Mouse (Mus musculus): ENCODE measurements around the gene Tsga10ip. TPM values are rescaled to one million over a fixed set of nuclear protein-coding genes. Genes with fewer than 3 reads are reported as not detected.

Tsga10ip gene
- polyA plus RNA-seq, 1 experiment from 2014 or later, result 0.44 TPM

DNA sequence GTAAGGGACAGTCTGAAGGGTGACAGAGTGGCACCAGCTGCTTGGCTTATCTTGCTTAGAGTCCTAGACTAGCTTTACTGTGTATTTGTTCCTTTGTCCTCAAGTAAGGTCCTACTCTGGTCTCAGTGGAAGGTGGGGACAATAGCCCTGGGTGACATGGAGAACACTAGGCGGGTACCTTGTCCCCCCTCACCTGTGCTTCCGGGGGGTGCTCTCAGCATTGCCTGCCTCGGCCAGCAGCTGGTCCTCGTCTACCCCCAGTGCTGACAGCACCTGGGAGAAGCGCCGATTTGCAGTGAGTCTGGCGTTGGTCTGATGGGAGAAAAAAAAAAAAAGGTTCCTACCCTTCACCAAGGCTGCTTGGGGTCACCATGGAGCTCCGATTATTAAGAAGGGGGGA, 11.9 kb downstream of the Tsga10ip start:
- 53% methylated on average over 8 of the region's 8 CpGs for WGBS
- Histone ChIP-seq H3K4me2 (replicated peaks; ENCODE audit: low read depth) (peak overlapping the region; percentile 73), H3K9ac (ENCODE audit: low read length) (no peak overlapping the region; the same call in 1 of the 2 replicates), H3K4me1 (replicated peaks; ENCODE audit: control insufficient read depth, insufficient read depth) (peaks cover 9% of the 10 kb centered on the region; the same call in 1 of the 2 replicates), H3K27ac (replicated peaks) (peak overlapping the region; percentile 90), H3K27me3 (ENCODE audit: control insufficient read depth, insufficient read depth, low read length) (no peaks in the 10 kb centered on the region), H3K9me3 (ENCODE audit: control insufficient read depth, low read length) (no peaks in the 10 kb centered on the region), H3K4me3 (ENCODE audit: low read depth, low read length) (peak overlapping the region; percentile 91), H3K36me3 (ENCODE audit: control insufficient read depth, insufficient read depth, low read length) (no peaks in the 10 kb centered on the region)
- TF ChIP-seq EP300 (optimal IDR thresholded peaks at IDR 0.05) (no peak), CTCF (IDR thresholded peaks at IDR 0.05; ENCODE audit: low read depth) (no peak)
- ATAC-seq (ENCODE audit: low FRiP score, low TSS enrichment), result no peak; the same call in 1 of the 2 replicates
- DNase-seq (ENCODE audit: low spot score), result no peak

DNA sequence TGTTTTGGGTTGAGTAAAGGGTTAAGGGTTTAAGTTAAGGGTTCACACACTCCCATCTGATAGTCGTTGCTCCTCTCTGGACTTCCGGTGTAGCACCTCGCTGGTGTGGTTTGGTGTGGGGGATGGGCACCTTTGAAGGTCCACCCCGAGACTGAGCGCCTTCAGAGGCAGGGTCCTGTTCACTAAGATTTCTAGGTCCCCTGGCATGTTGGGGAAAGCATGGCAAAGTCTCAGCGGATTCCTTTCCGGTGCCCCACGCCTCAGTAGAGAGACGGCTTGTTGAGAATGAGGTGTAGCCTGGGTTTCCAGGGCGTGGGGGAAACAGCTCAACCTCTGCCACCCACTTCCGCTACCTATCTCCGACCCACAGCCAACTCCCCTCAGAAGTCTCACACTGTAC, 12.7 kb downstream of the Tsga10ip start:
- Histone ChIP-seq H3K27me3 (ENCODE audit: control insufficient read depth, insufficient read depth, low read length) (no peaks in the 10 kb centered on the region), H3K36me3 (ENCODE audit: control insufficient read depth, insufficient read depth, low read length) (no peaks in the 10 kb centered on the region), H3K4me2 (replicated peaks; ENCODE audit: low read depth) (peak overlapping the region; percentile 73), H3K9ac (ENCODE audit: low read length) (peak overlapping the region; percentile 59), H3K4me3 (ENCODE audit: low read depth, low read length) (peak overlapping the region; percentile 91), H3K27ac (replicated peaks) (peak overlapping the region; percentile 90), H3K9me3 (ENCODE audit: control insufficient read depth, low read length) (no peaks in the 10 kb centered on the region), H3K4me1 (replicated peaks; ENCODE audit: control insufficient read depth, insufficient read depth) (peaks cover 9% of the 10 kb centered on the region; the same call in 1 of the 2 replicates)
- 15% methylated on average over 12 of the region's 12 CpGs for WGBS
- ATAC-seq (ENCODE audit: low FRiP score, low TSS enrichment) (peak; percentile 46; the same call in 1 of the 2 replicates), DNase-seq (ENCODE audit: low spot score) (peak; percentile 58)
- TF ChIP-seq CTCF (IDR thresholded peaks at IDR 0.05; ENCODE audit: low read depth) (no peak; the same call in 1 of the 2 replicates), EP300 (optimal IDR thresholded peaks at IDR 0.05) (no peak)

DNA sequence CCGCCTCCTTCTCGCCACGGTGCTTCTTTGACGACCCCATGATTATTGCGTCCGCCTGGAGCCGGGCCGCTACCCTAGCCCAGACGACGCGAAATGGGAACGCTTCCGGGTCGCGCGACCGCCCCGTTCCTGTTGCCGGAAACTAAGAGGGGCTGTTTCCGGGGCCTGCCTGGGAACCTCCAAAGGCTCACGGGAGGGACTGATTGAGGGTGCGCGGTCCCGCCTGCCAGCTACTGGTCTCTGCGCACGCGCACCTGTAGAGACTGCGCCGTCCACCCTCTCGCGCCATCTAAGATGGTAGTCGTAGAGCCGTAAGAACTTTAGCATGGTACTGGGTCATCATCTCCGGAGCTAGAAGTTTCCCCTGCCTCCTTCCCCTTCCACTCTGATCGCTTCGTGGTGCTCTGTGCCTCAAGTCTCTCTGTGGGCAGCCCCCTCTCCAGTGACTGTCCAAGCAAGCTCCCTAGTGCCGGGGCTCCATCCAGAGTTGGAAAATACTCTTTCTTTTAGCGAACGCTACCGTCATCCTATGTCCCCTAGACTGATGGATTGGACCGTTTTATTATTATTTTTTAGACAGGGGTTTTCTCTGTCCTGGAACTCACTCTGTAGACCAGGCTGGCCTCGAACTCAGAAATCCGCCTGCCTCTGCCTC, 13.6 kb downstream of the Tsga10ip start, which contains the start of gene Sart1:
Gene Sart1 (minus strand): TSS at position 116 of the 655 bp plus-strand sequence.
- TF ChIP-seq EP300 (optimal IDR thresholded peaks at IDR 0.05), result no peak
- no peak for TF ChIP-seq CTCF (IDR thresholded peaks at IDR 0.05; ENCODE audit: low read depth)
- Histone ChIP-seq H3K27ac (replicated peaks) (peak within 1 kb of the TSS; percentile 90), H3K27me3 (ENCODE audit: control insufficient read depth, insufficient read depth, low read length) (no peaks in the 10 kb centered on the region), H3K36me3 (ENCODE audit: control insufficient read depth, insufficient read depth, low read length) (peaks cover 9% of the 10 kb centered on the region), H3K4me2 (replicated peaks; ENCODE audit: low read depth) (peak within 1 kb of the TSS; percentile 73), H3K9me3 (ENCODE audit: control insufficient read depth, low read length) (no peaks in the 10 kb centered on the region), H3K4me1 (replicated peaks; ENCODE audit: control insufficient read depth, insufficient read depth) (peaks cover 9% of the 10 kb centered on the region; the same call in 1 of the 2 replicates), H3K4me3 (ENCODE audit: low read depth, low read length) (peak within 1 kb of the TSS; percentile 91), H3K9ac (ENCODE audit: low read length) (peak within 1 kb of the TSS; percentile 96)
- peak; percentile 94 for ATAC-seq (ENCODE audit: low FRiP score, low TSS enrichment)
- 2% methylated on average over 42 of the region's 43 CpGs for WGBS
- DNase-seq (ENCODE audit: low spot score), result peak; percentile 94

DNA sequence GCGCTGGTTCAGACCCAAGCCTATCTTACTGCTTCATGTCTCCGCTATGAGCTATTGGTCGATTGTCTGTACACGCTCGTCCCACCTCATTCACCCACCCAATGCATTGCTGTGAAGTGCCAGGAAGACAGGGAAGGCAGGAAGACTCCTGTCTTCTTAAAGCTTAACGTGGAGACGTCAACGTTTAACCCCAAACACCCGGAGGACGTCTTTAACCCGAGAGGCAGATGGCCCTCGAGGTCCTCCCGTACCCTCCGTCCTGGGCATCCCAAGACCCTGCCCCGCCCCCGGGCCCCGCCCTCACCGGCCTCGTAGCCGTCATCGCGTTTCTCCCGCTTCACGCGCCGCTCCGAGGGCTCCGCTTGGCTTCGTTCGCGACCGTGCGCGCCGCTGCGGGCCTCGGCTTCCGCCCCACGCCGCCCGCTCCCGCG, 14.3 kb downstream of the Tsga10ip start:
- Histone ChIP-seq H3K36me3 (ENCODE audit: control insufficient read depth, insufficient read depth, low read length) (peaks cover 14% of the 10 kb centered on the region), H3K27ac (replicated peaks) (peak overlapping the region; percentile 90), H3K27me3 (ENCODE audit: control insufficient read depth, insufficient read depth, low read length) (no peaks in the 10 kb centered on the region), H3K4me2 (replicated peaks; ENCODE audit: low read depth) (peak overlapping the region; percentile 73), H3K9me3 (ENCODE audit: control insufficient read depth, low read length) (no peaks in the 10 kb centered on the region), H3K4me1 (replicated peaks; ENCODE audit: control insufficient read depth, insufficient read depth) (peaks cover 9% of the 10 kb centered on the region; the same call in 1 of the 2 replicates), H3K9ac (ENCODE audit: low read length) (peak overlapping the region; percentile 96), H3K4me3 (ENCODE audit: low read depth, low read length) (peak overlapping the region; percentile 91)
- DNase-seq (ENCODE audit: low spot score) (peak; percentile 58), ATAC-seq (ENCODE audit: low FRiP score, low TSS enrichment) (peak; percentile 39; the same call in 1 of the 2 replicates)
- under 1% methylated on average over 39 of the region's 43 CpGs for WGBS
- no peak for TF ChIP-seq EP300 (optimal IDR thresholded peaks at IDR 0.05)
- TF ChIP-seq CTCF (IDR thresholded peaks at IDR 0.05; ENCODE audit: low read depth), result no peak

DNA sequence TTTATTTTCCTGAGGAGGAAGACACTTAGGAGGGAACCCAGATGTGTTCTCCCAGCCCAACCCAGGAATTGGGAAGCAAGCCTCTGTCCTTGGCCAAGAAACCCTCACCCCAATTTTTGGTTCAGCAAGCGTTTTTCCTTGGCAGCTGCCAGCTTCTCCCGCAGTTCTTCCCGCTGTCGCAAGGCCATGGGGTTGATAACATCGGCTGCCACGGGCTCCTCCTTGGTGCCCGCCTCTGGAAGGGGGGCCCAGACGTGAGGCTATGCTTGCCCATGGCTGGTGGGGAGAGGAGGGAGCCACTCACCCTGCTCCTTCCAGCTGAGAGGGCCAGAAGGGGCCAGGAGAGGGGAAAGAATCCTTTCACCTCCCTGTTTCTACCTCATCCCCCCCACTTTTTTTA, 17.6 kb downstream of the Tsga10ip start:
- H3K4me2 ChIP-seq (replicated peaks; ENCODE audit: low read depth), result no peak overlapping the region
- WGBS, result 86% methylated on average over 8 of the region's 8 CpGs
- no peaks in the 10 kb centered on the region for H3K27me3 ChIP-seq (ENCODE audit: control insufficient read depth, insufficient read depth, low read length)
- H3K9me3 ChIP-seq (ENCODE audit: control insufficient read depth, low read length), result no peaks in the 10 kb centered on the region
- DNase-seq (ENCODE audit: low spot score) (no peak), ATAC-seq (ENCODE audit: low FRiP score, low TSS enrichment) (no peak)
- H3K4me3 ChIP-seq (ENCODE audit: low read depth, low read length), result no peak overlapping the region
- TF ChIP-seq EP300 (optimal IDR thresholded peaks at IDR 0.05) (no peak), CTCF (IDR thresholded peaks at IDR 0.05; ENCODE audit: low read depth) (no peak)
- no peak overlapping the region for H3K27ac ChIP-seq (replicated peaks)
- peaks cover 31% of the 10 kb centered on the region for H3K36me3 ChIP-seq (ENCODE audit: control insufficient read depth, insufficient read depth, low read length)
- peaks cover 7% of the 10 kb centered on the region; the same call in 1 of the 2 replicates for H3K4me1 ChIP-seq (replicated peaks; ENCODE audit: control insufficient read depth, insufficient read depth)
- no peak overlapping the region for H3K9ac ChIP-seq (ENCODE audit: low read length)

DNA sequence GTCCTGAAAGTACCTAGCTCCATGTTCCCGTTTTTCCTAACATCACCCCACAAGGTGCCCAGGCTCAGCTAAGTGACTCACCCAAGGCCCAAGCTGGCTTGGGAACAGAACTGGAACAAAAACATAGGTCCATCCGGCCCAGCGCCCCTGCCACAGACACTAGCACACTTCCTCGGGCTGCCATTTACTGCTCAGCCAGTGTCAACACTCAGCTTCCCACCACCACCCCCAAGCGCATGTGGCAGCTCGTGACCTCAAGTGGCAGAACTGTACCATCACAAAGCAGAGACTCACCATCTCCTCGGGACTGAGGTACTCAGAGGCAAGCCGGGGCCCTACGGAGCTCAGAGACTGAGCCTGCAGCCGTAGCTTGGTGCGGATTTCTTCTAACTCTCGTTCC, 19.0 kb downstream of the Tsga10ip start:
- WGBS, result 92% methylated on average over 12 of the region's 12 CpGs
- H3K4me1 ChIP-seq (replicated peaks; ENCODE audit: control insufficient read depth, insufficient read depth), result 0 out of 2 replicates have a peak, but pooled peaks cover 2% of the 10 kb centered on the region
- peaks cover 43% of the 10 kb centered on the region for H3K36me3 ChIP-seq (ENCODE audit: control insufficient read depth, insufficient read depth, low read length)
- no peaks in the 10 kb centered on the region for H3K9me3 ChIP-seq (ENCODE audit: control insufficient read depth, low read length)
- H3K27ac ChIP-seq (replicated peaks), result no peak overlapping the region
- no peak overlapping the region for H3K4me2 ChIP-seq (replicated peaks; ENCODE audit: low read depth)
- TF ChIP-seq EP300 (optimal IDR thresholded peaks at IDR 0.05) (no peak), CTCF (IDR thresholded peaks at IDR 0.05; ENCODE audit: low read depth) (no peak)
- no peak overlapping the region for H3K4me3 ChIP-seq (ENCODE audit: low read depth, low read length)
- ATAC-seq (ENCODE audit: low FRiP score, low TSS enrichment), result no peak
- H3K27me3 ChIP-seq (ENCODE audit: control insufficient read depth, insufficient read depth, low read length), result no peaks in the 10 kb centered on the region
- DNase-seq (ENCODE audit: low spot score), result no peak
- H3K9ac ChIP-seq (ENCODE audit: low read length), result no peak overlapping the region

All from stomach, postnatal 0 days (tissue).